Mouse (Mus musculus) heart, adult 9 months (tissue): ENCODE measurements at regions not wholly inside any gene's neighbourhood (a gene's known extent, or its start where the extent isn't known, plus 50 kb on each side); places are given as distances from the start of the nearest gene placed in this dataset.
"Not testable (repeated sequence)": the region's sequence is repeated elsewhere in the genome, so short reads cannot be mapped to it uniquely, and the experiment has no call there.

Source experiments
- DNase-seq, 2 experiments: peaks; one replicate each; pipeline ENCODE4 v3.0.0; 2022; ENCODE audit warnings: low spot score in 2 of 2

DNA sequence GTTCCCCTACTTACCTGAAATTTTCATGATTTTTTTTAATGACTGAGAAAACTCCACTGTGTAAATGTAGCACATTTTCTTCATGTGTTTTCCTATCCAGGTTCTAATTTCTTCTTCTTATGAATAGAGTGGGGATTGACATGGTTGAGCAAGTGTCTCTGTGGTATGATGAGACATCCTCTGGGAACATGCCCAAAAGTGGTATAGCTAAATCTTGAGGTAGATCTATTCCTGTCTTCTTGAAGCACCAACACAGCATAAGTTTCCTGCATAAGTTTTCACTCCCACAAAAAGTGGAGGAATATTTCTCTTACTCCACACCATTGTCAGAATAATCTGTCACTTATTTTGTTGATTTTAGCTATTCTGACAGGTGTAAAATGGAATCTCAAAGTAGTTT is 161.1 kb upstream of the Oprm1 start:
- DNase-seq: no peak

DNA sequence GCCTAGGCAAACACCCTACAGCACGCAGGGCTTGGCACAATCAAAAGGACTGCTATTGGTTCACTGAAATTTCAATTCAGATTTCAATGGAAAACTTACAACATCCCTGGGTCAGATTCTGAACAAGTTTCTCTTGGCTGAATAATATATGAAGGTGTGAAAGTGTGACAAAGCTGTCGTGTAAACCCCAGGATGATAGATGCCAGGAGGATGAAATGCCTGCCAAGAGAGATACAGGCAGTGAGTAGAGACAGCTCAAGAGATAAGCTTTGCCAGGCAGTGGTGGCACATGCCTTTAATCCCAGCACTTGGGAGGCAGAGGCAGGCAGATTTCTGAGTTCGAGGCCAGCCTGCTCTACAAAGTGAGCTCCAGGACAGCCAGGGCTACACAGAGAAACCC is 159.7 kb upstream of the Oprm1 start:
- not testable (repeated sequence) for DNase-seq

DNA sequence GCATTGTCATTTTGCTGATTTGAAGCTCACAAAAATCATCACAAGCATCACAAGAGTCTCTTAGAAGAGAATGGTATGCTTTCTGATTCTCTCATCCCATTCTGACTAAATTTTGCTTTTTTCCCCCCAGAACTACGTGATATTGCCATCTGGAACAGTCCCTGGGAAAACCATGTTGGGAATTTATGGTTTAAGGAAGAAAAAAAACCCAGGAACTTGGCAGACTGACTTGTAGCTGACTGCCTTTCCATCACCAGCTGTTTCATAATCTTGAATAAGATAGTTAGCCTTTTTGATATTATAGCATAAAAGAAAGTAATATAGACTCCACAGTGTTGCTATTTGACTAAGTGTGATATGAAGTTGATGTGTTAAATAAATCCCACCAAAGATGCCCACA is 110.7 kb upstream of the Oprm1 start:
- DNase-seq: peak; percentile 6 to 9

DNA sequence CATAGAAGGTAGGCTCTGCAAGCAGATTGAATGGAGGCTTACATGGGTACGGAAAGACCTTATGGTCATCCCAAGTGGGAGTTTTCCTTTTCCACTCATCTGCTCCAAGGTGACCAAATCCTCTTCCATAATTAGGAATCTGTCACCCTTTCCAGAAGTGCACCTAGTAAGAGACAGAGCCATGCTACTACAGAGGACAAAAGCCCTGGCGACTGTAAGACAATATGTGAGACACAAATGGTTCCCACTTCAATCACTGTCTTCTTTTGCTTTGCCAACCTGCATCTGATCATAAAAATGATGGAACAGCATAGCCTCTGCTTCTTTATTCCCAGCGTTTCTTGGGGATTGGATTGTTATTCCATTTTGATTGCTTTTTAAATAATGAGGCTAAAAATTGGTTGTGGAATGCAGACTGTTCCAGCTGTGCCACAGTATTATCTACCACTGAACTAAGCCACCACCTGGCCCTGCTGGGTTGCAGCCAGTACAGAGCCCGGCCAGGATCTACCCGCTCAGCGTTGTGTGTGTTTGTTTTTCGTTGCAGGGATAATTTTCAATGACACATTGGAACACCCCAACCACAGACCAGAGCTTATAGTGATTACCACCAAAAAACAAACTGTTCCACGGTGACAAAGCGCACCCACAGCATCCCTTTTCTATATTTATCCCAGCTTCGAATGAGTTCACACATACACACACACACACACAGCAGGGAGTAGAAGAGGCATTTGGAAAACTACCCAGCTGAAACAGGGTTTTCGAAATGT is 72.8 kb upstream of the Oprm1 start:
- no peak for DNase-seq

DNA sequence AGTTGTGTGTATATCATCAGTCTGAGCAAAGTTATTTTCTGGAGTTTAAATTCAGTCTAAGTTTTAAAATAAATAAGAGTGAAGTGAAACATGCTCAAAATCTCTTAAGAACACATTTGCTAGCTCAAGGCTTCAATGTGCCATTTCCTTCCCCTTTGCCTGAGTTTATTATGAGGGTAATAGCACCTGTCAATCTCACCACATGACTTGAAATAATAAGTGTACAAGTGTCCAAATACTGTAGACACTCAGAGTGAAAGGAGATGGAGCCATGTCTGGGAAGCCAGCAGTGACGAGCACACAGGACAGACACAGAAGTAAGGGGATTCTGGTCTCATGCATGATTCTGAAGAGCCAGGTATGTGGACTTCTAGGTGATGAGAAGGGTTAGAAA is 72.2 kb upstream of the Oprm1 start:
- no peak for DNase-seq
